Mouse (Mus musculus): ENCODE measurements at regions not wholly inside any gene's neighbourhood (a gene's known extent, or its start where the extent isn't known, plus 50 kb on each side); places are given as distances from the start of the nearest gene placed in this dataset.

GRCm38 (mm10) chr2:133708735-133709584 is 157.0 kb downstream of the Bmp2 start:
- Histone ChIP-seq H3K36me3 (ENCODE audit: control insufficient read depth, insufficient read depth, low read length, poor library complexity, severe bottlenecking) (no peaks in the 10 kb centered on the region), H3K27me3 (ENCODE audit: control insufficient read depth, insufficient read depth, low read length, poor library complexity, severe bottlenecking) (no peaks in the 10 kb centered on the region)
- DNase-seq (ENCODE audit: low read depth, low spot score): no peak

GRCm38 (mm10) chr2:133716243-133716642 is 164.3 kb downstream of the Bmp2 start:
- no peak for DNase-seq (ENCODE audit: low read depth, low spot score)
- Histone ChIP-seq H3K36me3 (ENCODE audit: control insufficient read depth, insufficient read depth, low read length, poor library complexity, severe bottlenecking) (no peaks in the 10 kb centered on the region), H3K27me3 (ENCODE audit: control insufficient read depth, insufficient read depth, low read length, poor library complexity, severe bottlenecking) (no peaks in the 10 kb centered on the region)

- Histone ChIP-seq H3K36me3 (ENCODE audit: control insufficient read depth, insufficient read depth, low read length, poor library complexity, severe bottlenecking) (no peaks in the 10 kb centered on the region), H3K27me3 (ENCODE audit: control insufficient read depth, insufficient read depth, low read length, poor library complexity, severe bottlenecking) (no peaks in the 10 kb centered on the region)
- no peak for DNase-seq (ENCODE audit: low read depth, low spot score)
Measured at GRCm38 (mm10) chr2:133717076-133717475, 165.1 kb downstream of the Bmp2 start.

- H3K27me3 ChIP-seq (ENCODE audit: control insufficient read depth, insufficient read depth, low read length, poor library complexity, severe bottlenecking): no peaks in the 10 kb centered on the region
- H3K36me3 ChIP-seq (ENCODE audit: control insufficient read depth, insufficient read depth, low read length, poor library complexity, severe bottlenecking): no peaks in the 10 kb centered on the region
- no peak for DNase-seq (ENCODE audit: low read depth, low spot score)
Measured at GRCm38 (mm10) chr2:133724310-133724709, 172.4 kb downstream of the Bmp2 start.

- no peaks in the 10 kb centered on the region for H3K36me3 ChIP-seq (ENCODE audit: control insufficient read depth, insufficient read depth, low read length, poor library complexity, severe bottlenecking)
- H3K27me3 ChIP-seq (ENCODE audit: control insufficient read depth, insufficient read depth, low read length, poor library complexity, severe bottlenecking): no peaks in the 10 kb centered on the region
- DNase-seq (ENCODE audit: low read depth, low spot score): no peak
Measured at GRCm38 (mm10) chr2:133724757-133725156, 172.8 kb downstream of the Bmp2 start.

- no peaks in the 10 kb centered on the region for H3K36me3 ChIP-seq (ENCODE audit: control insufficient read depth, insufficient read depth, low read length, poor library complexity, severe bottlenecking)
- DNase-seq (ENCODE audit: low read depth, low spot score): no peak
- H3K27me3 ChIP-seq (ENCODE audit: control insufficient read depth, insufficient read depth, low read length, poor library complexity, severe bottlenecking): no peaks in the 10 kb centered on the region
Measured at GRCm38 (mm10) chr2:133734469-133735225, 182.7 kb downstream of the Bmp2 start.

- Histone ChIP-seq H3K27me3 (ENCODE audit: control insufficient read depth, insufficient read depth, low read length, poor library complexity, severe bottlenecking) (no peaks in the 10 kb centered on the region), H3K36me3 (ENCODE audit: control insufficient read depth, insufficient read depth, low read length, poor library complexity, severe bottlenecking) (no peaks in the 10 kb centered on the region)
- no peak for DNase-seq (ENCODE audit: low read depth, low spot score)
Measured at GRCm38 (mm10) chr2:133738839-133739430, 187.0 kb downstream of the Bmp2 start.

GRCm38 (mm10) chr2:133748493-133748892 is 196.5 kb downstream of the Bmp2 start:
- no peaks in the 10 kb centered on the region for H3K27me3 ChIP-seq (ENCODE audit: control insufficient read depth, insufficient read depth, low read length, poor library complexity, severe bottlenecking)
- no peaks in the 10 kb centered on the region for H3K36me3 ChIP-seq (ENCODE audit: control insufficient read depth, insufficient read depth, low read length, poor library complexity, severe bottlenecking)
- no peak for DNase-seq (ENCODE audit: low read depth, low spot score)

- Histone ChIP-seq H3K36me3 (ENCODE audit: control insufficient read depth, insufficient read depth, low read length, poor library complexity, severe bottlenecking) (no peaks in the 10 kb centered on the region), H3K27me3 (ENCODE audit: control insufficient read depth, insufficient read depth, low read length, poor library complexity, severe bottlenecking) (no peaks in the 10 kb centered on the region)
- DNase-seq (ENCODE audit: low read depth, low spot score): no peak
Measured at GRCm38 (mm10) chr2:133749846-133750637, 198.1 kb downstream of the Bmp2 start.

- no peak for DNase-seq (ENCODE audit: low read depth, low spot score)
- Histone ChIP-seq H3K27me3 (ENCODE audit: control insufficient read depth, insufficient read depth, low read length, poor library complexity, severe bottlenecking) (no peaks in the 10 kb centered on the region), H3K36me3 (ENCODE audit: control insufficient read depth, insufficient read depth, low read length, poor library complexity, severe bottlenecking) (no peaks in the 10 kb centered on the region)
Measured at GRCm38 (mm10) chr2:133754088-133754487, 202.1 kb downstream of the Bmp2 start.

- DNase-seq (ENCODE audit: low read depth, low spot score): no peak
- Histone ChIP-seq H3K27me3 (ENCODE audit: control insufficient read depth, insufficient read depth, low read length, poor library complexity, severe bottlenecking) (no peaks in the 10 kb centered on the region), H3K36me3 (ENCODE audit: control insufficient read depth, insufficient read depth, low read length, poor library complexity, severe bottlenecking) (no peaks in the 10 kb centered on the region)
Measured at GRCm38 (mm10) chr2:133761496-133761895, 209.5 kb downstream of the Bmp2 start.

GRCm38 (mm10) chr2:133768546-133768945 is 216.6 kb downstream of the Bmp2 start:
- DNase-seq (ENCODE audit: low read depth, low spot score): no peak
- no peaks in the 10 kb centered on the region for H3K27me3 ChIP-seq (ENCODE audit: control insufficient read depth, insufficient read depth, low read length, poor library complexity, severe bottlenecking)
- no peaks in the 10 kb centered on the region for H3K36me3 ChIP-seq (ENCODE audit: control insufficient read depth, insufficient read depth, low read length, poor library complexity, severe bottlenecking)

- no peaks in the 10 kb centered on the region for H3K27me3 ChIP-seq (ENCODE audit: control insufficient read depth, insufficient read depth, low read length, poor library complexity, severe bottlenecking)
- H3K36me3 ChIP-seq (ENCODE audit: control insufficient read depth, insufficient read depth, low read length, poor library complexity, severe bottlenecking): no peaks in the 10 kb centered on the region
- no peak for DNase-seq (ENCODE audit: low read depth, low spot score)
Measured at GRCm38 (mm10) chr2:133783588-133784342, 231.8 kb downstream of the Bmp2 start.

- Histone ChIP-seq H3K36me3 (ENCODE audit: control insufficient read depth, insufficient read depth, low read length, poor library complexity, severe bottlenecking) (no peaks in the 10 kb centered on the region), H3K27me3 (ENCODE audit: control insufficient read depth, insufficient read depth, low read length, poor library complexity, severe bottlenecking) (no peaks in the 10 kb centered on the region)
- no peak for DNase-seq (ENCODE audit: low read depth, low spot score)
Measured at GRCm38 (mm10) chr2:133791031-133791430, 239.1 kb downstream of the Bmp2 start.

Data from splenic B cell, adult 2 months (primary cell).